Mouse (Mus musculus): ENCODE measurements around the gene Ift122.

Gene Ift122

GRCm38 (mm10) chr6:115959151-115959691 lies 106.0 kb downstream of the Ift122 start:
- no peak for DNase-seq (ENCODE audit: low spot score)

- no peak for DNase-seq (ENCODE audit: low spot score)
These were observed 107.1 kb downstream of the Ift122 start for GRCm38 (mm10) chr6:115960322-115960721.

GRCm38 (mm10) chr6:115961743-115962142 lies 108.5 kb downstream of the Ift122 start:
- no peak for DNase-seq (ENCODE audit: low spot score)

GRCm38 (mm10) chr6:115962439-115963085 lies 109.3 kb downstream of the Ift122 start:
- DNase-seq (ENCODE audit: low spot score): no peak

GRCm38 (mm10) chr6:115963656-115964055 lies 110.4 kb downstream of the Ift122 start:
- no peak for DNase-seq (ENCODE audit: low spot score)

GRCm38 (mm10) chr6:115966227-115966966 lies 113.1 kb downstream of the Ift122 start:
- no peak for DNase-seq (ENCODE audit: low spot score)

- no peak for DNase-seq (ENCODE audit: low spot score)
These were observed 114.1 kb downstream of the Ift122 start for GRCm38 (mm10) chr6:115967291-115967880.

GRCm38 (mm10) chr6:115968086-115968485 lies 114.8 kb downstream of the Ift122 start:
- DNase-seq (ENCODE audit: low spot score): no peak

- DNase-seq (ENCODE audit: low spot score): no peak
These were observed 115.4 kb downstream of the Ift122 start for GRCm38 (mm10) chr6:115968700-115969099.

- no peak for DNase-seq (ENCODE audit: low spot score)
These were observed 115.8 kb downstream of the Ift122 start for GRCm38 (mm10) chr6:115969103-115969502.

GRCm38 (mm10) chr6:115969952-115970351 lies 116.7 kb downstream of the Ift122 start:
- no peak for DNase-seq (ENCODE audit: low spot score)

GRCm38 (mm10) chr6:115971273-115972060 lies 118.2 kb downstream of the Ift122 start:
- no peak for DNase-seq (ENCODE audit: low spot score)

GRCm38 (mm10) chr6:115972083-115972764 lies 119.0 kb downstream of the Ift122 start:
- DNase-seq (ENCODE audit: low spot score): no peak

GRCm38 (mm10) chr6:115973139-115973875 lies 120.0 kb downstream of the Ift122 start:
- no peak for DNase-seq (ENCODE audit: low spot score)

GRCm38 (mm10) chr6:115973881-115974662 lies 120.8 kb downstream of the Ift122 start:
- DNase-seq (ENCODE audit: low spot score): no peak

GRCm38 (mm10) chr6:115975606-115976005 lies 122.3 kb downstream of the Ift122 start:
- no peak for DNase-seq (ENCODE audit: low spot score)
